Mouse (Mus musculus) midbrain, embryonic 10.5 days (tissue): ENCODE measurements around the gene Exoc4. TPM values are rescaled to one million over a fixed set of nuclear protein-coding genes. Genes with fewer than 3 reads are reported as not detected.

ENCODE experiments used
- DNase-seq: peaks from one replicate; pipeline ENCODE4 v3.0.0-alpha.2; 2017; ENCODE audit warnings: low spot score
- H3K27ac ChIP-seq: fragments of 300-500 bp; sonication (generic); replicated peaks from 2 replicates; pipeline ENCODE4 v1.5.1; 2016; ENCODE audit warnings: mild to moderate bottlenecking
- H3K27me3 ChIP-seq: fragments of 300-500 bp; sonication (generic); 2 replicates; pipeline ENCODE4 v1.6.1; 2016; ENCODE audit warnings: low read depth, mild to moderate bottlenecking; ENCODE audit not compliant: poor library complexity, severe bottlenecking
- H3K36me3 ChIP-seq: fragments of 300-500 bp; sonication (generic); 2 replicates; pipeline ENCODE4 v1.6.1; 2016; ENCODE audit warnings: mild to moderate bottlenecking, moderate library complexity
- H3K4me1 ChIP-seq: fragments of 300-500 bp; sonication (generic); 2 replicates; pipeline ENCODE4 v1.6.1; 2016
- H3K4me3 ChIP-seq: fragments of 300-500 bp; sonication (generic); 2 replicates; pipeline ENCODE4 v1.5.1; 2016; ENCODE audit warnings: mild to moderate bottlenecking, moderate library complexity
- H3K9me3 ChIP-seq: fragments of 300-500 bp; sonication (generic); replicated peaks from 2 replicates; pipeline ENCODE4 v1.6.1; 2016; ENCODE audit warnings: mild to moderate bottlenecking
- WGBS: fragments of 180-500 bp; shearing (Covaris S2); methylation state at CpG from one replicate; pipeline ENCODE4 v1.1.7; 2016; 5-methylcytosine and 5-hydroxymethylcytosine counted together
- polyA plus RNA-seq: library from polyadenylated mRNA; unstranded; fragments of >200 nt; fragmentation: Nextera tagmentation; extraction: Ambion mirVana; gene quantifications from 2 replicates; pipeline ENCODE4 v1.2.1, GENCODE M21; 2016

Exoc4 gene
- polyA plus RNA-seq, 1 experiment from 2014 or later = 36.2 TPM

DNA sequence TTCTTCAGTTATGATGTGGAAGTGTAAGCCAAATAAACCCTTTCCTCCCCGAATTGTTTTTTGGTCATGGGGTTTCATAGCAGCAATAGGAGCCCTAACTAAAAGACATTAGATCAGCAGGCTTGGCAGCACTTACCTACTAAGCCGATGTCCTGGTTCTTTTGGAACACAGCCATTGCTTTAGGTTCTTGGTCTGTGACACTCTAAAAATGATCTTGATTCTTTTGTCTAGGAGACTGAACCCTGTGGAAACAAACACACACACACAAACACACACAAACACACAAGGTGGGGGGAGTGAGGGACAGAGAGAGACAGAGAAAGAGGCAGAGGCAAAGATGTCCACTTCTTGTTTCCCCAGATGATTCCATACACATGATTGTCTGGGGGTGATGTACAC is 574.3 kb downstream of the Exoc4 start:
- Histone ChIP-seq H3K4me1 (peaks cover 3% of the 10 kb centered on the region; the same call in 1 of the 2 replicates), H3K36me3 (no peaks in the 10 kb centered on the region), H3K27ac (no peak overlapping the region), H3K4me3 (no peak overlapping the region), H3K9me3 (no peaks in the 10 kb centered on the region), H3K27me3 (no peaks in the 10 kb centered on the region)
- 79% methylated on average over 2 of the region's 2 CpGs for WGBS
- DNase-seq = no peak

DNA sequence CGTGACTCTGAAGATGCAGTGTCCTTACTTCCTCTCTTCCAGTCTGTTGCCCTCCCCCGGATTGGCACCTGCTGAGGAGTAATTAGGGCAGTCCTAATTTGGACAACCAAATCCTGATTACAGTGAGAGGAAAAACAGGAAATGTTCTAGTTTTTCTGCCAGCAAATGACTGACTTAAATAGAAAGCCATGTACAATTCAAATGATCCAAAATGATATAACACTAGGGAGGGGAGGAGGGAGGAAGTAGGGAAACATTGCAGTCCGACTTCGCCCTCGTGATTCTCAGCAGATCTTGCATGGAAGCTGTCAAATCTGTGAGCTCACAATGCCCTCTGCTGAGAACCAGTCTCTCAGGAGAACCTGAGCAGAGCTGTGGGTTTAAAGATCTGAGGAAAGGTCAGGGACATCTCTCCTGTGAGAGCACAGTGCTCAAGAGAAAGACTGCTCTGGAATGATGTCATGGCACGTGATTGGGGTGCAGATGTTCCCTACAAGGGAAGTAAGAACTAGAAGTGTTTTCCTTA is 575.0 kb downstream of the Exoc4 start:
- Histone ChIP-seq H3K27me3 (no peaks in the 10 kb centered on the region), H3K36me3 (no peaks in the 10 kb centered on the region), H3K4me1 (peaks cover 9% of the 10 kb centered on the region), H3K4me3 (no peak overlapping the region), H3K9me3 (no peaks in the 10 kb centered on the region), H3K27ac (no peak overlapping the region)
- DNase-seq = no peak
- 90% methylated on average over 6 of the region's 6 CpGs for WGBS

DNA sequence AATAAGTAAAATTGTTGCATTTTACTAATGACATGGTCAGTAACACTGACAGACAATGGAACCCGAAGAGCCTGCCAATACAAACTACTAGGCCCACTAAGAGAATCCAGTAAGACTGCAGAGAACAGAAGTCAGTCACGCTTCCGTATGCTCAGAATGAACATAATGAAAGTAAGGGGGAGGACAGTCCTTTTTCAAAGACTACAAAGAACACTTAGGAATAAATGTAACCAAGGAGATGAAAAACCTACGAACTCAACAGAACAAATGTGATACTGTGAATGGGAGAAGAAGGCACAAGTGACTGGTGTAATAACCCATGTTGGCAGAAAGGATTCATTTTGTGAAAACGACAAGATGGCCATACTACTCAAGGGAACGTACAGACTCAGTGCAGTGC is 579.6 kb downstream of the Exoc4 start:
- peaks cover 16% of the 10 kb centered on the region for H3K4me1 ChIP-seq
- H3K27me3 ChIP-seq = no peaks in the 10 kb centered on the region
- WGBS = 63% methylated on average over 6 of the region's 6 CpGs
- DNase-seq = no peak
- no peaks in the 10 kb centered on the region for H3K9me3 ChIP-seq
- H3K4me3 ChIP-seq = no peak overlapping the region
- H3K27ac ChIP-seq = no peak overlapping the region
- no peaks in the 10 kb centered on the region for H3K36me3 ChIP-seq

DNA sequence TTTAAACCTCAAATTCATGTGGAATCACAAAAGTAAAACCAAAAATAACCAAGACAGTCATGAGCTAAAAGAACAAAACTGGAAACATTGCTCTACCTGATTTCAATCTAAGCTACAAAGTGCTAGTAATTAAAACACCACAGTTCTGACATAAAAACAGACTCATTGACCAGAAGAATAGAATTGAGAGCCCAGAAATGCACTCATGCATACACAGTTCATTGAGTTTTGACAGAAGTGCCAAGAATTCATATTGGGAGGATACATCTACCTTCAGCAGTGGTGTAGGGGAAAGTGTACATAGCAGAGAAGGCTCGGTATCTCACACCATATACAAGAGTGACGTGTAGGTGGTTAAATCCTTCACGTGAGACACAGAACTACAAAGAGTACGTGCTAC is 580.4 kb downstream of the Exoc4 start:
- Histone ChIP-seq H3K36me3 (no peaks in the 10 kb centered on the region), H3K4me3 (no peak overlapping the region), H3K27ac (no peak overlapping the region), H3K27me3 (no peaks in the 10 kb centered on the region), H3K4me1 (peaks cover 16% of the 10 kb centered on the region), H3K9me3 (no peaks in the 10 kb centered on the region)
- 90% methylated on average over 4 of the region's 4 CpGs for WGBS
- no peak for DNase-seq

DNA sequence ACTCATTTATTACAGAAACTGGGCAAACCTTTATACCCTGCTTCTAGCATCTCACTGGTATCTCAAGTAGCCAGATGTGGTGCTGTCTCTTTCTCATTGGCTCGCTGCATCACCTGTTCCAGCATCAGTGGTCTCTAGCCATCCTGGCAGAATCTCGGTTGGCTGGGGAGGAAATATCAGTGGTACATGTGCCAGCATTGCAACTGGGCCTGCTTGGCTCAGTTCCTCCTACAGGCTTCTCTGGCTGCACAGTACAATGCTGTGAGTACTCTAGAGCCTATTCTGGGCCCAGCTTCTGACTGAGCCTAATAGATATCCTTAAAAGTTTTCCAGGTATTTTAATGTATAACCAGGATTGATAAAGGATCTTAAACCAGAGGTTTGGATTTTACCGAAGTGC is 582.4 kb downstream of the Exoc4 start:
- Histone ChIP-seq H3K9me3 (no peaks in the 10 kb centered on the region), H3K4me1 (peaks cover 16% of the 10 kb centered on the region), H3K27me3 (no peaks in the 10 kb centered on the region), H3K27ac (no peak overlapping the region), H3K36me3 (no peaks in the 10 kb centered on the region), H3K4me3 (no peak overlapping the region)
- no peak for DNase-seq
- 89% methylated on average over 3 of the region's 3 CpGs for WGBS

DNA sequence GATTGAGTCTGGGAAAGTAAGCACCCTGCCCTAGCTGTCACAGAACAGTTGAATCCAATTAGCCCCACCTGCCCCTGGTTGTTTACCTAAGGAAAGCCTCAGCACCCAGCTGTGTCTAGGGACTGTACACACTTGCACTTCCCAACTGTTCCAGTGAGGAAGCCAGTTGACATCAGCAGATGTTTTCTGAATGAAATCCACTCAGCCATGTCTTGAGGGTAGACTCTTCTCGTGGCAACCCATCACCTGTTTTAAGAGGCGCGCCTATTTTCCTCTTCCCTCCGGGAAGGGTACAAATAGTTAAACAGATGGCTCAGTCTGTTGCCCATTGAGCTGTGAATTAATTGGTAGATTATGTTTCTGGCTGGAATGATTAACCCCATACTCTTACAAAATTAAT is 584.1 kb downstream of the Exoc4 start:
- Histone ChIP-seq H3K4me3 (no peak overlapping the region), H3K27me3 (no peaks in the 10 kb centered on the region), H3K9me3 (no peaks in the 10 kb centered on the region), H3K36me3 (no peaks in the 10 kb centered on the region), H3K4me1 (peaks cover 15% of the 10 kb centered on the region), H3K27ac (0 out of 2 replicates have a peak overlapping the region, but pooled peaks have one; percentile 23)
- 66% methylated on average over 4 of the region's 4 CpGs for WGBS
- DNase-seq = no peak

DNA sequence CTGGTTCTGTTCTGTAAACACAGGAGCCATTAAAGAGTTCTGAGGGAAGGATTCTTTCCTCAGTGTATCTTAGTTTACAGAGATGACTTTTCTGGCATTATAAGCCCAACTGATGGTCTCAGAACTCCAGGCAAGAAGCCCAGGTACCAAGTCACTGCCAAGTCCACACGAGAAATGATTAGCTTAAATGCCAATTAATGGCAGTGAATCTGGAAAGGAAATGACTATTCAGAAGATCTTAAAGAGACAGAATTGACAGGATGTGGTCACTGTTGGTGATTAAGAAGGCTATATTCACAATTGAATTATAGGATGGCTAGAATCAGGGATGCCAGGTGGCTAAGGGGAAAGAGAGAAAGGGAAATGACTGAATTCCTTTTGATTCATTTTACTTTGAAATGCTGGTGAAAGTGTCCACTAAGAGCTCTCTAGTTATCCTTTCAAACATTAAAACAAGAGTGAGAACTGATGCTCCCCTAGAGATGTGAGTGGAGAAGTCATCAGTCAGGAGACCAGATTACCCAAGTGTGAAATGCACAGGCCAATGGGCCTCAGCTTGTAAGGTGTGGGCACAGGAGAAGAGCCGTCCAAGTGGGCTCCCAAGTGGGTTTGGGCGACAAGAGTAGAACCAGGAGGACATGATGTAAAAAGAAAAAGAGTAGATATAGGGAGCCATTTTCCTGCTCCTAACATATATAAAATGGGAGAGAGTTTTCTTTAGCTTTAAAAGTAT is 587.3 kb downstream of the Exoc4 start:
- no peak for DNase-seq

DNA sequence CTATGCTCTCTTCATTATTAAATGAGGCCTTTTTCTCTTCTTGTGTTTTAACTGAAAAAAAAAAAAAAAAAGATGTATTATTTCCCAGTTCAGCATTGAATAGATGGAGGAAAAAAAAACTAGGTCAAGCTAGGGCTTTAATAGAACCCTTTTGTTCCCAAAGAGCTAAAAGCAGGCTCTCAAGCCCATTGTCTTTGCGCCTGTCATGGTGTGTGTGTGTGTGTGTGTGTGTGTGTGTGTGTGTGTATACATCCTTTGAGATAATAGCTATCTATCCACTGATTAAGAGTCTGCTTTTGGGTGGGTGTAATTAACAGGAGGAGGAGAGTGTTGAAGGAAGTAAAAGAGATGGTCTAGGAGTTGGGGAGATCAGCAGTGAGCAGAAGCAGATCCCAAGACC is 594.0 kb downstream of the Exoc4 start:
- no peaks in the 10 kb centered on the region for H3K9me3 ChIP-seq
- DNase-seq = no peak
- 38% methylated on average over 1 of the region's 1 CpGs for WGBS
- no peaks in the 10 kb centered on the region for H3K36me3 ChIP-seq
- H3K27me3 ChIP-seq = no peaks in the 10 kb centered on the region
- H3K4me1 ChIP-seq = peaks cover 16% of the 10 kb centered on the region
- H3K4me3 ChIP-seq = no peak overlapping the region
- H3K27ac ChIP-seq = no peak overlapping the region

More for the DNA sequence above, 587.3 kb downstream of the Exoc4 start:
- Histone ChIP-seq H3K27ac (no peak overlapping the region), H3K27me3 (no peaks in the 10 kb centered on the region), H3K4me1 (peaks cover 7% of the 10 kb centered on the region), H3K36me3 (no peaks in the 10 kb centered on the region), H3K9me3 (no peaks in the 10 kb centered on the region), H3K4me3 (no peak overlapping the region)
- 89% methylated on average over 3 of the region's 3 CpGs for WGBS

DNA sequence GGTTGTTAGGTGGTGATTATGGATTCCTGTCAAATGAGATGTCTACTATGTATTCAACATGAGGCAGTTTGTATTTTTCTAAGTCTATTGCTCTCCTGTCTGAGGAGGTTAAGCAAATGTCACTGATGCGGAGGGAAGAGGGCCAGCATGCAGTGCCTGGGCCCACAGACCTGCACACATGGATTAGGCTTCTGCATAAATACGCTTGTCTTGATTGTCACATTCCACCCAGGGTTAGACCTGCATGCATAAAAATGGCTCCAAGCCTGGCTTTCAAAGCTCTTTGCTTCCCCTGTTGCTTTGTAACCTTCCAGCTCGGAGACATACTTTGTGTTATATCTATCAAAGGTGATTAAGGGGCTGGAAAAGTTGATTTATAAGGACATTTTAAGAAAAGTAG is 610.2 kb downstream of the Exoc4 start:
- no peak overlapping the region for H3K27ac ChIP-seq
- no peaks in the 10 kb centered on the region for H3K27me3 ChIP-seq
- H3K36me3 ChIP-seq = no peaks in the 10 kb centered on the region
- DNase-seq = no peak
- 75% methylated on average over 3 of the region's 3 CpGs for WGBS
- no peak overlapping the region for H3K4me3 ChIP-seq
- H3K9me3 ChIP-seq = no peaks in the 10 kb centered on the region
- H3K4me1 ChIP-seq = peaks cover 13% of the 10 kb centered on the region; the same call in 1 of the 2 replicates

DNA sequence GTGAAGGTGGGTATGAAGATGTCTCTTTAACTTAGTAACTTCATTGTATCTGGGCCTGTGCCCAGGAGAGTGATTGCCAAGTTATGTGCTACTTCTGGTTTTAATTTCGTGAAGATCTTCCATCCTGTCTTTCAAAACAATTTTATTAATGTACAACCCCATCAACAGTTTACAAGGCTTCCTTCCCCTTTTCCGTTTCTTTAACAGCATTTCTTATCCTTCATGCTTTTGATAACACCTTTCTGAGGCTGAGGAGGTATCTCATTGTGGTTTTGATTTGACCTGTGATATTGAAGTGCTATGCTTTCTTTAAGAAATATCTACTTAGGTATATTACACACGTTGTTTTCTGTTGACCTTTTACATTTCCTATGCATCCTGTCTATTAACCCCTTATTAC is 616.9 kb downstream of the Exoc4 start:
- Histone ChIP-seq H3K27me3 (no peaks in the 10 kb centered on the region), H3K4me1 (peaks cover 12% of the 10 kb centered on the region), H3K36me3 (no peaks in the 10 kb centered on the region), H3K9me3 (no peaks in the 10 kb centered on the region), H3K27ac (no peak overlapping the region), H3K4me3 (no peak overlapping the region)
- no peak for DNase-seq
- WGBS = 81% methylated on average over 3 of the region's 3 CpGs

DNA sequence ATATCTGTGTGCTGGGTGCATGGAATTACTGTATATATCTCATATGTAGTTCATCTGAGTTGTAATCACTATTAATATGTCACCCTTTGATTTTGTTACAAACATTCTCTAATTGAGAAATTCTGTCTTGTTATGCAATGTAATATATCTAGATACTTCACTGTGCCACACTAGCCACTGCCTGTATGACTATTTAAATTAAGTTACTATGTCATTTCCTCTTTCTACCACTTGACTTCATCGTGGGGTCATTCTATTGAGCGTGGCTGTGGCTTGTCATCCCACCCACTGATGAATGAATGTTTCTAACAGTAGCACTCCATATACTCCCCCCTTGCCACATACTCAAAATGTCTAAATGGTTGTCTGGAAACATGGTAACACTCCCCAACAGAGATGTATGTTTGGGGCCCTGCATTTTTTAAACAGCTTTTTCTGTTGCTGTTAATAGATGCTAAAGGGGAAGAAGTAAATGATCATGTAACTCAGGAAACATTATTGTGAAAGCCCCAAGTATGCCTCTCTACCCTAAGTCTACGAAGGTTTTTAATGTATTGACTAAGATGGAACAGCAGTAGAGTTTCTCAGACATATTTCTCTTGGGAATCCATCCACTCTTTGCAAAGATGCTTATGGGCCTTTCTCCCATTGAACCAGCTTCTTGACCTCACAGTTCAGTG is 618.2 kb downstream of the Exoc4 start:
- Histone ChIP-seq H3K4me3 (no peak overlapping the region), H3K36me3 (no peaks in the 10 kb centered on the region), H3K4me1 (peaks cover 24% of the 10 kb centered on the region), H3K27ac (no peak overlapping the region), H3K27me3 (no peaks in the 10 kb centered on the region), H3K9me3 (no peaks in the 10 kb centered on the region)
- no peak for DNase-seq
- WGBS = 91% methylated on average over 3 of the region's 3 CpGs

DNA sequence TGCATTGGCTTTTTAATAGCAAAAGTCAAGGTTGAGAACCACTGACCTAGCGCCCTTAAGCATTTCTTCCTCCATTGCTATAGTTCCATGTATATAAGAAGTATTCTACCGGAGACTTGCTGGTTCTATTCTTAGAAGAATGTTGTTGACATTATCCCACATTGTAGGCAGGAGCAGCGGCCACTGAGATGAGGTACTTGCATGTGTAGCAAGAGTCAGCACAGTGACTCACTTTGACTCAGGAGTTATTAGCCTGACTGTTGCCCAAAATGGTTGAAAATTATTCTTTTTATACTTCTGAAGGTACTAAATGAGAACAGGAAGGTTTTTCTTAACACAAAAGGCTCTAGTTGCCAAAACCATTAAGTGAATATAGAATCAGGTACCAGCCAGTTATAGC is 620.4 kb downstream of the Exoc4 start:
- Histone ChIP-seq H3K36me3 (no peaks in the 10 kb centered on the region), H3K27ac (no peak overlapping the region), H3K4me1 (peaks cover 31% of the 10 kb centered on the region), H3K4me3 (no peak overlapping the region), H3K27me3 (no peaks in the 10 kb centered on the region), H3K9me3 (no peaks in the 10 kb centered on the region)
- DNase-seq = no peak
- 92% methylated on average over 3 of the region's 3 CpGs for WGBS

DNA sequence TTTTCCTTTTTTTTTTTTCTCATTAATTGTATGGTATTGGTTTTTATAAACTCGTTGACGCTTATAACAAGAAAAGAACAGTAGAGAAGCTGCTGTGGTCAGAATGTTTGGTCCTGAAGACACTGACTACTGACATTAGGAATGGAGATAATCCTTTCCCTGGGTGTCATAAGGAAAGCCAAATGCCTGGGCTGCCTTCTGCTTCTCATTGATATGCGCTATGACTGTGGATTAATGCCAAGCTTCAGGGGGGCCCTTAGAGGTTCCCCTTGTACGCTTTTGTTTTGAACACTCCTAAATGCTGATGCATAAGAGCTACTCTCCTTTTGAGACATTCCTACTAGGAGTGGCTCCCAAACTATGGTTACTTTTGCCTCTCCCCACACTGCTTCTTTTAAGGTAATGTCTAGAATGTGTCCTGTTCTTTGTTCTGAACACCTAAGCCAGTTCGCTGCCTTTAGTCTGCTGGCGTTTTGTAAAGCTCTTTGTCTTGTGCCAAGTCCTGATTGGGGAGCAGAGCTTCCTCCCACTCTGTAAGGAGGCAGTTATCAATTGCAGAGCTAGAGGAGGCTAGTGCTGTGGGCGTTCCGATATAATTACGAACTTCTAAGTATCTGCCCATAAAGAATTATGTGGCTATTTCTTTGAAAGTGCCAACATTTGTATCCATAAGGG is 621.7 kb downstream of the Exoc4 start:
- 60% methylated on average over 9 of the region's 9 CpGs for WGBS
- 0 out of 2 replicates have a peak overlapping the region, but pooled peaks have one; percentile 29 for H3K27ac ChIP-seq
- DNase-seq = no peak

More for the DNA sequence above, 621.7 kb downstream of the Exoc4 start:
- no peaks in the 10 kb centered on the region for H3K27me3 ChIP-seq
- H3K4me1 ChIP-seq = peaks cover 38% of the 10 kb centered on the region
- H3K36me3 ChIP-seq = no peaks in the 10 kb centered on the region
- H3K4me3 ChIP-seq = no peak overlapping the region
- no peaks in the 10 kb centered on the region for H3K9me3 ChIP-seq
